Mouse (Mus musculus) retina, postnatal 7 days (tissue): ENCODE measurements at regions not wholly inside any gene's neighbourhood (a gene's known extent, or its start where the extent isn't known, plus 50 kb on each side); places are given as distances from the start of the nearest gene placed in this dataset.

Source experiments
- DNase-seq: peaks from one replicate; pipeline ENCODE4 v3.0.0-alpha.2; 2012; ENCODE audit warnings: low read depth, low spot score

DNA sequence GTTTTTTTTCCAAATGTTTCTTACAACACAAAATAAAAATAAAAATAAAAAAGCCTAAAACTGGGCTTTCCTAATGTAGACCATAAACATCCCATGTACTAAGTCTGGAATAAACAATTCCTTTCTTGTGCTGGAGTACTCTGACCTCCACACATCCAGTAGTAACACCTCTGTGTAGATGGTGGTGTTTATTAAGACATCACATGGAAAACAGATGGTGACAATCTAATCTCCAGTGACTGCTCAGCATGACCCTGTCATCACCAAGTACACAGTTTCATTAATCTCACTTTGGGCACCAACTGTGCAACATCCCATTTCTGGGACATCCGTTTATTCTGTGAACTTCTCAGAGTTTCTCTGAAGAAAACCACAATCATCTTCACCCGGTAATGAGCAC, 118.7 kb upstream of the Bank1 start:
- DNase-seq, result no peak

DNA sequence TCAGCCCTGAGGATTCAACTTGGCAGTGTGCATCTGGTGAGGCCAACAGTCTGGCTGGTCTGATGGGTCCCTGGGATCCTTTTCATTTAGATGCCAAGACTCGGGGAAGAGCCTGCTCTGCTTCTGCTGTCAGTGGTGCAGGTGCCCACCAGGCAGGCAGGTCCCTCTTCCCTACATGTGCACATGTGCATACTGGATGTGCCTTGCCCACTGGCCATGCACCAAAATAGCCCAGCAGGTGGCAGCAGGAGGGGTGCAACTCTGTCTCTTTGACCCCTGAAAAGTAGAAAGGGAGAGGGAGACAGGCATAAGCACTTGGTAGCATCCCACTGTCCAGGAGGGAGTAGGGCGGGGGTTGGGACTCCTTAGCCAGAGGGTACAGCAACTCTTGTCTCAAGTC, 116.2 kb upstream of the Bank1 start:
- no peak for DNase-seq

GRCm38 (mm10) chr3:136439907-136440645, 114.2 kb upstream of the Bank1 start:
- no peak for DNase-seq

GRCm38 (mm10) chr3:136439350-136439749, 113.5 kb upstream of the Bank1 start:
- DNase-seq, result no peak

DNA sequence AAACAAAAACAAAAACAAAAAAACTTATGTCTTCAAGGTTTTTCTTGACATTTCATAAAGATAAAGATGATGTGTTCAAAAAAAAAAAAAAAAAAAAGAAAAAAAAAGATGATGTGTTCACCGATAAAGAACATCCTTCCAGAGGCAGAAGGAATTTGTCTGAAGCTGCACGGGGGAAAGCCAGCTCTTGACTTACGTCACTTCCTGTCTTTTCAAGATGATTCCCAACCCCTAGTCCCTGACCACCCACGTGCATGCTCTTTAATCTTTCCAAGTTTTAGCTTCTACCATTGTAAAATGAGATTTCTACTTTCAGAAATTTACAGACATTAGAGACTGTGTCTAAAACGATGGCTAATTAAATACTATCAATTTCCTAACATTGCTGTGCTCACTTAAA, 108.5 kb upstream of the Bank1 start:
- no peak for DNase-seq

- DNase-seq, result no peak
These were observed 106.2 kb upstream of the Bank1 start for GRCm38 (mm10) chr3:136432072-136432471.

DNA sequence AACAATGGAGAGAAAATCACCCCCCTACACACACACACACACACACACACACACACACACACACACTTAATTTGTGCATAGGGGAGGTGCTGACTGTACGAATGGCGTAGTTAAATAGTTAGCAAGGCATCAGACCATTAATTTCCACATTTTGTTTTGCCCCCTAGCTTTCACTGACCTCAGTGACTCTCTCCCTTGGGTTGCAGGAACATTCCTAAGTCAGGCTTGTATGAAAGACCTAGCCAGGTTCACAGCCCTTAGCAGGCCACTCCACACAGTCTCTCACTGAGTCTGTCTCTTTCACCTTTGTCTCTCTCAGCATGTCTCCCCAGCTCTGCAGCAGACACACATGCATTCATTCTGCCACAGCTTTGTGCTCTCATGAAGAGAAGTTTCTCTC, 101.6 kb upstream of the Bank1 start:
- DNase-seq, result no peak

DNA sequence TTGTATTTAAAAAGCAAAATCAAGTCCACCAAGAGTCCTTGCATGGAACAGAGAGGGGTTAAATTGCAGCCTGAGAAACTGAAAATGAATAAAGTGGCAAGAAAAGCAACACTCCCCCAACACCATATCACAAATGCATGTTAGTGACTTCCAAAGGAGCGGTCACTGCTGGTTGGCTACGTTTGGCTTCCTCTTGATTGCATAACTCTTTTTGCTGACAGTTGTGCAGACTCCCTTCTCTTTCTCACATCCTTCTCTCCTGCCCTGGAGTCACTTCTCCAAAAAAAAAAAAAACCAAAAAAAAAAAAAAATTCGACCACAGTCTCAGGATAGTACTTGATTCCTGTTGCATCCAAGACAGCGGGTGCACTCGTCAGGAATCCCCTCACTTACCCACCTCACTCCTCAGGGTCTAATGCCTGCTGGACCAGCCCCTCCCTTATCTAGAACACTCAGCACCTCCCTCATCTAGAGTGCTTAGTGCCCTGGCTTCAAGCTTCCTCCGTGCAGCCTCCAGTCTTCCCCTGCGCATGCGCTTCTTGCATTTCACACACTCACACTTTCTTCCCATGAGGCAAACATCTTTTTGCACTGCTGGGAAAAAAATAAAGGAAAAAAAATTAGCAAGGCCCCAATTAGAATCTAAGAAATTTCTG, 100.8 kb upstream of the Bank1 start:
- DNase-seq, result no peak

- DNase-seq, result no peak
These were observed 96.2 kb upstream of the Bank1 start for GRCm38 (mm10) chr3:136421969-136422614.

DNA sequence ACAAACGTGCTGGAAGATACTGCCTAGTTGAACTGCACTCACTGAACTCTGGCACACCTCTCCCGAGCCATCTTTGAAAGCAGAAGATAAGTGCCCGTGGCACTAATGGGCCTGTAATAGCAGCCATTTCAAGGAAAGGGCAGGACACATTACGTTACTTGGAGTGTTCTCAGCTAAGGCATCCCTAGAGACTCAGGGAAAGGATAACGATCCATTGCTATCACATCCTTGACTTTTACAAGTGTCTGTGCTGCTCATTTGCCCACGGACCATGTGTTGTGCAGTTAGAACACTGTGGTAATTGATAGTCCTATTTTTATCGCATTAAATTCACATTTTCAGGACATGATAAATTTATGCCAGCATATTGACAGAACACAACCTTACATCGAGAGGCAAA, 79.7 kb upstream of the Bank1 start:
- DNase-seq, result no peak

- DNase-seq, result no peak
These were observed 57.4 kb upstream of the Bank1 start for GRCm38 (mm10) chr3:136383282-136383681.

DNA sequence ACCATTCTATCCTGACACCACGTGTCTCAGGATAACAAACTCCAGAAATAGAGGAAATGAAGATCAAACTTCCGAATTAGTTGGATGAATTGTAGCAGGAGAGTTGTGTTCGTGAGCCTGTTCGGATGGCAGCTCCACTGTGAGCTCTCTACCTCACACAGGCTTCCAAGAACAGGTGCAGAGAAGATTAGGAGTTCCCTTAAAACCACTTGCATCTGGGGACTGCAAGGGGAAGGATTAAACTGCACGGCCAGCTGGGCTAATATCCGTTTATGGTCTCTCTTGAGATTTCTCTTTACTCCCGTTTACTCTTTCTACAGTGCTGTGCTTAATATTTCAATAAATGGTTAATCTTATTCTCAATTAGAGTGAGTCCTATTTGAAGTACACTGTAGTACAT, 54.8 kb upstream of the Bank1 start:
- DNase-seq, result peak; percentile 35

- no peak for DNase-seq
These were observed 54.0 kb upstream of the Bank1 start for GRCm38 (mm10) chr3:136379741-136380398.

DNA sequence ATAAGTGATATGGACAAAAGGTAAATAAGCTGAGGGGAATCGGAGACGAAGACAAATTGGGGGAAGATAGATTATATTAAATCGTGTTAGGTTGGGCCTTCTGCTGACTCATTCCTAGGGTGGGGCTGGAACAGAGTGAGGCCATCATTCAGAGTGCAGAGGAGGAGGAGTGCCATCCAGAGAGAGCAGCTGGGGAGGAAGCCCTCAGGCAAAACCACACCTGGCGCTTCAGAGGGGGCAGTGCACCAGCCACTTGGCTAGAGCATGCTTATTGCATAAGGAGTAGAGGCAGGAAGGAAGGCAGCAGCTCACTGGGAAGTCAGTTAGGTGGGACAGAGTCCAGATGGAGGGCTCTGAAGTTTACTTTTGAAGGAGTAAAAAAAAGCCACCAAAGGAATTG, 51.0 kb upstream of the Bank1 start:
- no peak for DNase-seq
